Mouse (Mus musculus) midbrain, embryonic 14.5 days (tissue): ENCODE results near the gene Jade2. TPM values are rescaled to one million over a fixed set of nuclear protein-coding genes. Genes with fewer than 3 reads are reported as not detected.

Experiments
- ATAC-seq: fragments of 200-750 bp; cut with Nextera tagmentation; 2 replicates; pipeline ENCODE4 v1.8.0; 2017; ENCODE audit warnings: moderate number of reproducible peaks, moderate library complexity; ENCODE audit not compliant: low FRiP score, low TSS enrichment
- DNase-seq: peaks from one replicate; pipeline ENCODE4 v3.0.0-alpha.2; 2015
- H3K27ac ChIP-seq: fragments of 300-500 bp; sonication (generic); replicated peaks from 2 replicates; pipeline ENCODE4 v1.5.1; 2014; ENCODE audit warnings: mild to moderate bottlenecking, low read depth, low read length, moderate library complexity
- H3K27me3 ChIP-seq: fragments of 300-500 bp; sonication (generic); 2 replicates; pipeline ENCODE4 v1.6.1; 2014; ENCODE audit warnings: low read length, control low read depth, mixed read lengths; ENCODE audit not compliant: control insufficient read depth, insufficient read depth
- H3K36me3 ChIP-seq: fragments of 300-500 bp; sonication (generic); 2 replicates; pipeline ENCODE4 v1.6.1; 2014; ENCODE audit warnings: low read length, control low read depth; ENCODE audit not compliant: control insufficient read depth, insufficient read depth
- H3K4me1 ChIP-seq: fragments of 300-500 bp; sonication (generic); 2 replicates; pipeline ENCODE4 v1.6.1; 2014; ENCODE audit warnings: mild to moderate bottlenecking, antibody characterized with exemption, low read length, control low read depth; ENCODE audit not compliant: control insufficient read depth, insufficient read depth
- H3K4me2 ChIP-seq: fragments of 300-500 bp; sonication (generic); 2 replicates; pipeline ENCODE4 v1.6.1; 2014; ENCODE audit warnings: mild to moderate bottlenecking, low read length, moderate library complexity
- H3K4me3 ChIP-seq: fragments of 300-500 bp; sonication (generic); replicated peaks from 2 replicates; pipeline ENCODE4 v1.5.1; 2014; ENCODE audit warnings: low read depth, low read length
- H3K9ac ChIP-seq: fragments of 300-500 bp; sonication (generic); replicated peaks from 2 replicates; pipeline ENCODE4 v1.6.1; 2014; ENCODE audit warnings: mild to moderate bottlenecking, low read length, moderate library complexity
- H3K9me3 ChIP-seq: fragments of 300-500 bp; sonication (generic); 2 replicates; pipeline ENCODE4 v1.6.1; 2016; ENCODE audit warnings: low read length, control low read depth, mixed read lengths; ENCODE audit not compliant: control insufficient read depth
- WGBS: fragments of 180-500 bp; shearing (Covaris S2); extraction: QIAGEN DNeasy Blood & Tissue Kit; methylation state at CpG from one replicate; pipeline ENCODE4 v1.1.7; 2014; 5-methylcytosine and 5-hydroxymethylcytosine counted together
- polyA plus RNA-seq: library from polyadenylated mRNA; unstranded; fragments of >200 nt; fragmentation: Nextera tagmentation; extraction: Ambion mirVana; gene quantifications from 2 replicates; pipeline ENCODE4 v1.2.1, GENCODE M21; 2014

The Jade2 gene
- polyA plus RNA-seq, result 0.28 and 0.30 TPM in 2 replicates

DNA sequence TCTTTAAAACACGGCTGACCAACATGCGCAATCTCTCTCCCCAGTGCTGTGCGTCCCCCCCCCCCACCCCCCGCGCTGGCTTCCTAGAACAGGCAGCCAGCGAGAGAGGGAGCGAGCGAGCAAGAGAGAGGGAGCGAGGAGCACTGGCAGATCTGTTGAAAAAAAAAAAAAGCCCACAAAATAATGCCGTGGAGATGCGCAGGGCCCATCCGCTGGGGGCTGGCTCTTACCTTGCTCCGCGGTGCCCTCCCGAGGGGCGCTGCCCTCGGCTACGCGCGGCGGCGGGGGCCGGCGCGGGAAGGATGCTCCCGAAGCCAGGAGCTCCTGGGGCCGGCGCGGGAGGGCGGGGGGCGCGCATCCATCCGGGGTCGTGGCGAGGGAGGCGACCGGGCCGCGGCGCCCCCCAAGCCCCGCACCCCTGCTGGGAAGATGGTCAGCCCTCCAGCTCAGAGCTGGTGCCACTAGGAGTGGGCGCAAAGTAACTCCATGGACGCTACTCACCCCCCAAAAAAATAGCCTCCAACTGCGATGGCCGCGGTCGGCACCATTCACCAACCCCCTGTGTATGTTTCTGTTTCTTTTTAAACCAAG, at the start of gene Jade2:
Gene Jade2, minus strand, starts transcription at position 573 of the 591 bp plus-strand sequence.
- Histone ChIP-seq H3K27ac (no peak within 1 kb of the TSS), H3K4me2 (peak within 1 kb of the TSS; percentile 100), H3K9me3 (no peaks in the 10 kb centered on the region), H3K27me3 (peaks cover 20% of the 10 kb centered on the region; the same call in 1 of the 2 replicates), H3K4me1 (peaks cover 7% of the 10 kb centered on the region; the same call in 1 of the 2 replicates), H3K36me3 (no peaks in the 10 kb centered on the region), H3K9ac (peak within 1 kb of the TSS; percentile 62), H3K4me3 (peak within 1 kb of the TSS; percentile 64)
- WGBS, result 1% methylated on average over 47 of the region's 47 CpGs
- DNase-seq, result peak; percentile 68
- no peak for ATAC-seq

DNA sequence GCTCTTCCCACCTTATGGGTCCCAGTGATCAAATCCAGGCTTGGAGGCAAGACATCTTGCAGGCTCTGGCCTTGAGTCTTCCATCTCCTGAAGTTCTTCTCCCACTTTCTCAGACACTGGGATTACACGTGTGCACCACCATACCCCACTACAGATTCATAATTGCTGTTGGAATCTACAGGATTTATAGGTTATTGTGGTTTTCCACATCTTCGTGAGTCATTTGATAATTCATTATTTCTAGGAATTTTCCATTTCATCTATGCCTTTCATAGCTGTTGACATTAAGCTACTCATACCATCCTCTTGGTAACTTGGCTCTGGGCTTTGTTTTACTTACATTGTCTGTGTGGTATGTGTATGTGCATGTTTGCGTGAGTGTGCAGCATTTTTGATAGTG, 46.8 kb upstream of the Jade2 start:
- no peak overlapping the region for H3K27ac ChIP-seq
- DNase-seq, result no peak
- 93% methylated on average over 3 of the region's 3 CpGs for WGBS
- no peaks in the 10 kb centered on the region for H3K4me1 ChIP-seq
- no peaks in the 10 kb centered on the region for H3K36me3 ChIP-seq
- no peaks in the 10 kb centered on the region for H3K27me3 ChIP-seq
- ATAC-seq, result no peak
- no peak overlapping the region for H3K4me3 ChIP-seq
- no peak overlapping the region for H3K9ac ChIP-seq
- H3K9me3 ChIP-seq, result no peaks in the 10 kb centered on the region
- no peak overlapping the region for H3K4me2 ChIP-seq

DNA sequence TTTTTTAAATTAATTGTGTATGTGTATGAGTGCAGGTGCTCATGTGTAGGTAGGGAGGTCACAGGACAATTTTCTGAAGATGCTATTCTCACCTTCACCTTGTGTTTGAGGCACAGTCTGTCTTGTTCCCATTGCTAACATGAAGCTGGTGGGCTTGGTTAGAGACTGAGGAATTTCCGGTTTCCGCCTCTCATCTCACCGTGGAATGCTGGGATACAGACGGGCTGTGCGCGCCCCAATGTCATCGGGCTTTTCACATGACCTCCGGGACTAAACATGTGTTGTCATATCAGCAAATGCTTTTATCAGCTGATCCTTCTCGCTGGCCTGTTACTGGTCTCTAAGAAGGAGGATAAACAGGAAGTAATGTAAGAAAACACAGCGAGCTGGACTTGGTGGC, 42.2 kb upstream of the Jade2 start:
- Histone ChIP-seq H3K9ac (no peak overlapping the region), H3K27ac (no peak overlapping the region), H3K4me1 (no peaks in the 10 kb centered on the region), H3K4me3 (no peak overlapping the region), H3K27me3 (no peaks in the 10 kb centered on the region), H3K36me3 (no peaks in the 10 kb centered on the region), H3K4me2 (no peak overlapping the region), H3K9me3 (no peaks in the 10 kb centered on the region)
- 96% methylated on average over 10 of the region's 10 CpGs for WGBS
- no peak for DNase-seq
- no peak for ATAC-seq

DNA sequence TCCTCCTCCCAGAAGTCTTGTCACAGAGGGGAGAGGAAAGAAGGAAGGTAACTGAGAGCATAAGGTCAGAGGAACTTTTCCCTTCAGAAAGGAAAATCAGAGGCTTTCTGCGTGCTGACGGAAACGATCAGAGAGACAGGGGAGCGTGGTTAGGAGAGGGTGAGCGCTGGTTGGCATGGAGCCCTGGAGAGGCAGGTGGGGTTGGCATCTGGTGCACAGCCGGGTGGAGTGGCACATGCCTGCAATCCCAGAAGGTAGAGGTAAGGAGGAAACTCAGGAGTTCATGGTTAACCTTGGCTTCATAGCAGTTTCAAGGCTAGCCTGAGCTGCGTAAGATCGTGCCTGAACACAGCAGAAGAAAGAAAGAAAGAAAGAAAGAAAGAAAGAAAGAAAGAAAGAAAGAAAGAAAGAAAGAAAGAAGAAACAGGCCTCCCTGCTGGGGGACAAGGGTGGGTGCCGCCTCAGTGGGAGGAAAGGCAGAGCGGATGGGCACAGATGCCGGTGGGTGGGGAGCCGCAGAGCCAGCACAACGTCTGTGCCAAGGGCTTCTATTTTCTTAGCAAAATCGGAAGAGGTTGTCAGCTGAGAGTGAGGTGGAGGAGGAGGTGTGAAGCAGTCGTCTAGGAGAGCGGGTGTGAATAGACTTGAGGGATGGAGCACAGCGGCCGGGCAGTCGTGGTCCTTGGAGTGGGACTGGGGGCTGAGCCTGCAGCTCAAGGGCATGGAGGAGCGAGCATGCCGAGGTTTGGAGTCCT, 41.0 kb upstream of the Jade2 start:
- H3K36me3 ChIP-seq, result no peaks in the 10 kb centered on the region
- H3K9ac ChIP-seq, result no peak overlapping the region
- no peak for ATAC-seq
- WGBS, result 75% methylated on average over 21 of the region's 21 CpGs
- H3K27ac ChIP-seq, result no peak overlapping the region
- H3K9me3 ChIP-seq, result no peaks in the 10 kb centered on the region
- no peak overlapping the region for H3K4me3 ChIP-seq
- DNase-seq, result no peak
- no peaks in the 10 kb centered on the region for H3K27me3 ChIP-seq
- no peak overlapping the region for H3K4me2 ChIP-seq
- H3K4me1 ChIP-seq, result no peaks in the 10 kb centered on the region

DNA sequence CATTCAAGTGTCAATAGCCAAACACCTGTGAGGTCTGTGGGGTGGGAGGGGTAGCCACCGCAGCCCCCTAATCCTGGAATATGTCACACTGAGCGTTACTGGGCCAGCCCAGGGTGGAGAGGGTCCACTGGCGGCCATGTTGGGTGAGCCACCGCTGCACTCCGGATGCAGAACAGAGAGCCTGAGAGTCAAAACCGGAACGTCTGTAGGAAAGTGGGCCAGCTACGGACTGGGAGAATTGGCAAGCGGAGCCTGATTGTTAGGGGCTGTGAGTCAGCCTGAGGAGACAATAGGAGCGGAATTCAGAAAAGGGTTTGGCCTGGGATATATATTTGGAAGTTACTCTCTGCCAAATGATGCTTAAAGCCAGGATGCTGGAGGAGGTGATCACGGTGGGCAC, 39.9 kb upstream of the Jade2 start:
- H3K36me3 ChIP-seq, result no peaks in the 10 kb centered on the region
- no peak overlapping the region for H3K4me3 ChIP-seq
- no peak overlapping the region for H3K4me2 ChIP-seq
- DNase-seq (no peak), ATAC-seq (no peak)
- WGBS, result 81% methylated on average over 11 of the region's 11 CpGs
- H3K27me3 ChIP-seq, result no peaks in the 10 kb centered on the region
- no peak overlapping the region for H3K9ac ChIP-seq
- H3K4me1 ChIP-seq, result no peaks in the 10 kb centered on the region
- no peaks in the 10 kb centered on the region for H3K9me3 ChIP-seq
- no peak overlapping the region for H3K27ac ChIP-seq

DNA sequence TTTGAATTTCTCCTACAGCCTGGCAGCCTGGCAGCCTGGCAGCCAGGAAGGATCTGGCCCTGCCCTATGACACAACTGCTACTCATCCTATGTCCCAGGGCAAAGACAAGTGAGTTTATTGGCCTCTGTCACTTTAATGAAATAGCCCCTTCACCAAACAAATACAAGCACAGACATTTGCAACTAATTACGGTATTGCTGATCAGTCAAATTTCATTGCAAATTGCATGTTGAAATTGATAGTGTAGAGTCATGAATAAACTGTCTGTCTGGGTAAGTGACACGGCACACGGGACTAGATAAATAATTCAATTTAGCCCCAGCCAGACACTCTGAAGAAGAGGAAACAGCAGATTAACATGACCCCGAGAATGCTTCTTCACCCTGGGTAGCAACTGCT, 38.6 kb upstream of the Jade2 start:
- 43% methylated on average over 4 of the region's 4 CpGs for WGBS
- no peak for DNase-seq

DNA sequence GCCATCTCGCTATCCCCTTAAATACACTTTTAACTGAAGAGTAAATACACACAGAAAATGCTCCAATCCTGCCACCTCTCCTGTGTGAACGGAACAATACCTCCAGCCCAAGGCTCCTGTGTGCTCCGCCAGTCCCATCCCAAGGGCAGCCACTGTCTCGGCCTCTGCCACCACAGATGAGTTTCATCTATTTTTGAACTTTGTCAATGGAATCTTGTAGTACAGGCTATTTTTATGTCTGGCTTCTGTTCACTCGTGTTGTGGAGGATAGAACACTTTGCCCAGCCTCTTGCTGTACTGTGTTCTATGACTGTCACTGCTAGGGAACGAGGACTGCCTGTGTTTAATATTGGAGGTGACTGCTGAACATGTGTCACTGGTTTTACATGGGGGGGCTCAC, 28.2 kb upstream of the Jade2 start:
- Histone ChIP-seq H3K9ac (no peak overlapping the region), H3K36me3 (no peaks in the 10 kb centered on the region)

More for the DNA sequence above, 38.6 kb upstream of the Jade2 start:
- no peak for ATAC-seq
- no peak overlapping the region for H3K9ac ChIP-seq
- H3K4me3 ChIP-seq, result no peak overlapping the region
- no peak overlapping the region for H3K27ac ChIP-seq
- H3K9me3 ChIP-seq, result no peaks in the 10 kb centered on the region
- H3K27me3 ChIP-seq, result no peaks in the 10 kb centered on the region
- no peak overlapping the region for H3K4me2 ChIP-seq
- H3K36me3 ChIP-seq, result no peaks in the 10 kb centered on the region
- H3K4me1 ChIP-seq, result no peaks in the 10 kb centered on the region

DNA sequence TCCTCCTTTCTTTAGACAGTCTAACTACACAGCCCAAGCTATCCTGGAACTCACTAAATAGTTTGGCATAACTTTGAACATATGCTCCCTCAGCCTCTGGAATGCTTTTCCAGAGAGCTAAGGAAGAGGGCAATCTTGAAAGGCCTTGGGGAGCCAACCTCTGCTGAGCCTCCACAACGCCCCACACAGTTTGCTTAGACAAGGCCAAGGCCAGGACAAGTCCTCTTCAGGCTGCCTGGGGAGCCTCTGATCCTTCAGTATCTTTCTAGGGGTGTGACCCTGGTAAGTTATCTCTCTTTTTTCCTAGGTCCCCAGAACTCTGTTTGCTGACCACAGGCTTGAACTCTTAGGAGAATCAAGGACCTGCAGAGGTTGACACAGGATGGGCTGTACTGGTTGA, 26.6 kb upstream of the Jade2 start:
- no peak for ATAC-seq

More for the DNA sequence above, 28.2 kb upstream of the Jade2 start:
- whole genome bisulfite sequencing, result 90% methylated on average over 6 of the region's 6 CpGs
- H3K4me2 ChIP-seq, result no peak overlapping the region
- no peaks in the 10 kb centered on the region for H3K27me3 ChIP-seq
- ATAC-seq, result no peak
- no peak overlapping the region for H3K27ac ChIP-seq
- no peak for DNase-seq
- H3K9me3 ChIP-seq, result no peaks in the 10 kb centered on the region
- no peak overlapping the region for H3K4me3 ChIP-seq
- H3K4me1 ChIP-seq, result no peaks in the 10 kb centered on the region

DNA sequence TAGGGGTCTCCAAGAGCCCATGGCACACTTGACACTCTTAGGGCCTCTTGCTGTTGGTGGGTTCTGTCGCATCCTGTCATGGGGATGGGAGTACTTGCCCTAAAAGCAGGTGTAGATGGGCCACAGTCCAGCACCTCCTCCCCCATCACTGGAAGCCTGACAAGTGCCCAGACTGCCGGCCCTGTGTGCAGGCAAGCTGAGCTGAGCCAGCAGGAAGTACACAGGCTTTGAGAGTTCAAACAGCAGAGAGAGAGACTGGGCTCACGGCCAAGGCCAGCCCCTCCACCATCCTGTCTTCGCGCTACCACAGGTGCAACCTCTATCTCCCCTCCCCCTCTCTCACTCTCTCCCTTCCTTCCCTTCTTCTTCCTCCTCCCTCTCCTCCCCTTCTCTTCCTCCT, 26.2 kb upstream of the Jade2 start:
- ATAC-seq (no peak), DNase-seq (peak; percentile 6)
- no peak overlapping the region for H3K27ac ChIP-seq
- H3K9ac ChIP-seq, result no peak overlapping the region
- no peaks in the 10 kb centered on the region for H3K27me3 ChIP-seq
- H3K4me3 ChIP-seq, result no peak overlapping the region
- no peaks in the 10 kb centered on the region for H3K36me3 ChIP-seq
- H3K4me1 ChIP-seq, result no peaks in the 10 kb centered on the region
- WGBS, result 55% methylated on average over 5 of the region's 5 CpGs
- H3K4me2 ChIP-seq, result no peak overlapping the region
- H3K9me3 ChIP-seq, result no peaks in the 10 kb centered on the region

More for the DNA sequence above, 26.6 kb upstream of the Jade2 start:
- no peak overlapping the region for H3K27ac ChIP-seq
- no peaks in the 10 kb centered on the region for H3K36me3 ChIP-seq
- 75% methylated on average over 1 of the region's 1 CpGs for WGBS
- DNase-seq, result no peak
- no peaks in the 10 kb centered on the region for H3K27me3 ChIP-seq
- no peak overlapping the region for H3K4me2 ChIP-seq
- H3K4me3 ChIP-seq, result no peak overlapping the region
- H3K9ac ChIP-seq, result no peak overlapping the region
- no peaks in the 10 kb centered on the region for H3K4me1 ChIP-seq
- H3K9me3 ChIP-seq, result no peaks in the 10 kb centered on the region
